Mouse (Mus musculus) ES-Bruce4 (cell line): ENCODE data around the gene Gadd45g.

Experiments used
- CTCF ChIP-seq: IDR thresholded peaks from one replicate; pipeline ENCODE4 v1.8.1; 2011; ENCODE audit warnings: low read depth, low read length
- EP300 ChIP-seq: IDR thresholded peaks from 2 replicates; pipeline ENCODE4 v1.6.1; 2011; ENCODE audit warnings: low read depth, low read length; ENCODE audit not compliant: insufficient read depth
- POLR2A ChIP-seq: IDR thresholded peaks from one replicate; pipeline ENCODE4 v1.8.1; 2011; ENCODE audit warnings: low read length; ENCODE audit not compliant: insufficient read depth

DNA sequence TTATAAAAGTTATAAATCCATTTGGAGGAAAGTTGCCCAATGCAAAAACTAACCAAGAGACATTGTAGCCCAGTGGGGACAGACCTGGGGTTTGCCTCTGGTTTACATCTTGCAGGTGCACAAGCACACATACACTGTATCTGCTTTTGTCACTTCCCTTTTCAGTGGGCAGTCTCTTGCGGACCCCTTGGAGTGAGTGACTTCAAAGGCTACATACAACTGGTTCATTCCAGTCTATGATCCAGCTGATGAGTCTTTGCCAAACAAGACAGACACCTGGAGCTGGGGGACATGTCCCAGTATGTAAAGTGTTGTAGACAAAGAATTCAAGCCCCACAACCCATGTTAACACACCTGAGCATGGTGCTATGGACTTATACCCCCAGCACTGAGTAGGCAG is 4.1 kb downstream of the Gadd45g start:
- TF ChIP-seq EP300 (no peak), CTCF (no peak), POLR2A (no peak)
